Mouse (Mus musculus) small intestine, adult 2 months (tissue): ENCODE measurements around the gene Sema4d.

Experiments
- CTCF ChIP-seq: fragments of 200-500 bp; IDR thresholded peaks from 2 replicates; pipeline ENCODE4 v1.5.1; 2012; ENCODE audit warnings: low read depth, mild to moderate bottlenecking, control low read depth, inconsistent platforms, low read length, moderate library complexity, mixed read lengths; ENCODE audit not compliant: insufficient replicate concordance, insufficient read length; ENCODE audit errors: extremely low read depth
- POLR2A ChIP-seq: fragments of 200-500 bp; IDR thresholded peaks from 2 replicates; pipeline ENCODE4 v1.6.1; 2012; ENCODE audit warnings: low read depth, mild to moderate bottlenecking, control low read depth, inconsistent platforms, low read length, moderate library complexity

GRCm38 (mm10) chr13:51649740-51650139 lies 143.8 kb downstream of the Sema4d start:
- TF ChIP-seq POLR2A (no peak), CTCF (no peak)
